Mouse (Mus musculus) hindbrain, embryonic 13.5 days (tissue): Measurements from ENCODE around the gene Thoc7. TPM values are rescaled to one million over a fixed set of nuclear protein-coding genes. Genes with fewer than 3 reads are reported as not detected.
A peak's percentile ranks its signal among the peaks of the same experiment; 100 is the strongest.

Experiments
- ATAC-seq: fragments of 200-750 bp; cut with Nextera tagmentation; 2 replicates; pipeline ENCODE4 v1.8.0; 2017; ENCODE audit warnings: moderate TSS enrichment; ENCODE audit not compliant: low FRiP score
- H3K27ac ChIP-seq: fragments of 300-500 bp; sonication (generic); 2 replicates; pipeline ENCODE4 v1.5.1; 2015; ENCODE audit warnings: inconsistent platforms, mild to moderate bottlenecking, moderate library complexity
- H3K27me3 ChIP-seq: fragments of 300-500 bp; sonication (generic); 2 replicates; pipeline ENCODE4 v1.6.1; 2015; ENCODE audit warnings: mild to moderate bottlenecking, inconsistent platforms
- H3K36me3 ChIP-seq: fragments of 300-500 bp; sonication (generic); 2 replicates; pipeline ENCODE4 v1.6.1; 2015; ENCODE audit warnings: mild to moderate bottlenecking, inconsistent platforms
- H3K4me1 ChIP-seq: fragments of 300-500 bp; sonication (generic); replicated peaks from 2 replicates; pipeline ENCODE4 v1.6.1; 2015; ENCODE audit warnings: inconsistent platforms
- H3K4me2 ChIP-seq: fragments of 300-500 bp; sonication (generic); 2 replicates; pipeline ENCODE4 v1.6.1; 2015; ENCODE audit warnings: inconsistent platforms, mild to moderate bottlenecking, moderate library complexity
- H3K4me3 ChIP-seq: fragments of 300-500 bp; sonication (generic); 2 replicates; pipeline ENCODE4 v1.5.1; 2015; ENCODE audit warnings: mild to moderate bottlenecking, inconsistent platforms
- H3K9ac ChIP-seq: fragments of 300-500 bp; sonication (generic); 2 replicates; pipeline ENCODE4 v1.6.1; 2015; ENCODE audit warnings: mild to moderate bottlenecking, inconsistent platforms
- H3K9me3 ChIP-seq: fragments of 300-500 bp; sonication (generic); 2 replicates; pipeline ENCODE4 v1.6.1; 2016; ENCODE audit warnings: inconsistent platforms
- WGBS: fragments of 180-500 bp; shearing (Covaris S2); methylation state at CpG from one replicate; pipeline ENCODE4 v1.1.7; 2015; 5-methylcytosine and 5-hydroxymethylcytosine counted together
- polyA plus RNA-seq: library from polyadenylated mRNA; unstranded; fragments of >200 nt; fragmentation: Nextera tagmentation; extraction: Ambion mirVana; gene quantifications from 2 replicates; pipeline ENCODE4 v1.2.1, GENCODE M21; 2015

Gene Thoc7
- polyA plus RNA-seq, 1 experiment from 2014 or later, result 211 TPM

DNA sequence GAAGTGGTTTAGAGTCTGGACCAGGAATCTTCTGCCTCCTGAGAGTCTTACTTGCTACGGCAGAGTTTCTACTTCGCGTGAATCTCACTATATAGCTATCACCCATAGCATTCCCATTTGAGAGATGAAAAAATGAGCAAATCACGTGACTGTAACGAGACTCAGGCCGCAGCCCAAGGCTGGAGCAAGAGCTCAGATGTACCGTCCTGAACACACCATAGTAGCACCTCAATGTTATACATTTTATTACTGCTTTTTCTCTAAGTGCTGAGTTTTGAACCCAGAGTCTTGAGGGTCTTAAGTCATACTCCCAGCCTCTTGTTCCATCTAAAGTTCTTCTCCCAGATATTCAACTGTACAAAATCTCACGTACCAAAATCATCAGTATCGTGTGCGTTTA lies 44.4 kb downstream of the Thoc7 start:
- Histone ChIP-seq H3K4me3 (no peak overlapping the region), H3K9ac (no peak overlapping the region), H3K4me2 (no peak overlapping the region), H3K27me3 (no peaks in the 10 kb centered on the region), H3K27ac (no peak overlapping the region), H3K9me3 (no peaks in the 10 kb centered on the region), H3K4me1 (no peaks in the 10 kb centered on the region), H3K36me3 (no peaks in the 10 kb centered on the region)
- WGBS, result 89% methylated on average over 10 of the region's 10 CpGs
- ATAC-seq, result no peak

DNA sequence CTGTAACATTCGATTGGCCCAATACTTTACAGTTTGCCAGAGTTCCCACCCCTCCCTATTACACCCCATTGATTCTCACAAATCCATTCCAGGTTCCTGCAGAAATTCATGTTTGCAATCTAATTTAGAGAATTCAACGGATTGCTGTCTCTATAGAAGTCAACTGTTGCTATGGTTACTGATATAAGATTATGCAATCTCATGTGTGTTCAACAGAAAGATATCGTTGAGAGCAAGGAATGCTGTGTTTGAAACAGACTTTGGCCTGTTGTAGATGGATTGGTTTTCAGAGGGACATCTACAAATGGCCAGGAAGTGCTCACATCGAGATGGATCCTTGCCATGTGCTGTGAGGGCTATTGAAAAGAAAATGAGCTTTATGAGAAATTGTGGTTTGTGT lies 46.4 kb downstream of the Thoc7 start:
- Histone ChIP-seq H3K27me3 (no peaks in the 10 kb centered on the region), H3K9me3 (no peaks in the 10 kb centered on the region), H3K27ac (no peak overlapping the region), H3K4me2 (no peak overlapping the region), H3K4me1 (no peaks in the 10 kb centered on the region), H3K9ac (no peak overlapping the region), H3K4me3 (no peak overlapping the region), H3K36me3 (no peaks in the 10 kb centered on the region)
- WGBS, result 70% methylated on average over 4 of the region's 4 CpGs
- no peak for ATAC-seq

- Histone ChIP-seq H3K27me3 (no peaks in the 10 kb centered on the region), H3K4me2 (no peak within 1 kb of the TSS), H3K27ac (no peak within 1 kb of the TSS), H3K4me3 (no peak within 1 kb of the TSS), H3K9me3 (no peaks in the 10 kb centered on the region), H3K36me3 (no peaks in the 10 kb centered on the region), H3K4me1 (no peaks in the 10 kb centered on the region), H3K9ac (no peak within 1 kb of the TSS)
- ATAC-seq, result no peak
- 50% methylated on average over 1 of the region's 1 CpGs for WGBS
These were observed 47.1 kb downstream of the Thoc7 start, which contains the start of gene Gm281 for GRCm38 (mm10) chr14:13914387-13915082. Gm281 (minus strand) TSS chr14:13914478.

- Histone ChIP-seq H3K27ac (no peak overlapping the region), H3K4me1 (no peaks in the 10 kb centered on the region), H3K36me3 (no peaks in the 10 kb centered on the region), H3K27me3 (no peaks in the 10 kb centered on the region), H3K9ac (no peak overlapping the region), H3K4me2 (no peak overlapping the region), H3K9me3 (no peaks in the 10 kb centered on the region), H3K4me3 (no peak overlapping the region)
- 89% methylated on average over 2 of the region's 2 CpGs for WGBS
- ATAC-seq, result no peak
These were observed 51.5 kb downstream of the Thoc7 start for GRCm38 (mm10) chr14:13910148-13910547.

- Histone ChIP-seq H3K4me2 (no peak overlapping the region), H3K4me1 (no peaks in the 10 kb centered on the region), H3K27ac (no peak overlapping the region), H3K9ac (no peak overlapping the region), H3K36me3 (no peaks in the 10 kb centered on the region), H3K27me3 (no peaks in the 10 kb centered on the region), H3K4me3 (no peak overlapping the region), H3K9me3 (no peaks in the 10 kb centered on the region)
- 93% methylated on average over 7 of the region's 7 CpGs for WGBS
- ATAC-seq, result no peak
These were observed 54.5 kb downstream of the Thoc7 start for GRCm38 (mm10) chr14:13907145-13907544.

DNA sequence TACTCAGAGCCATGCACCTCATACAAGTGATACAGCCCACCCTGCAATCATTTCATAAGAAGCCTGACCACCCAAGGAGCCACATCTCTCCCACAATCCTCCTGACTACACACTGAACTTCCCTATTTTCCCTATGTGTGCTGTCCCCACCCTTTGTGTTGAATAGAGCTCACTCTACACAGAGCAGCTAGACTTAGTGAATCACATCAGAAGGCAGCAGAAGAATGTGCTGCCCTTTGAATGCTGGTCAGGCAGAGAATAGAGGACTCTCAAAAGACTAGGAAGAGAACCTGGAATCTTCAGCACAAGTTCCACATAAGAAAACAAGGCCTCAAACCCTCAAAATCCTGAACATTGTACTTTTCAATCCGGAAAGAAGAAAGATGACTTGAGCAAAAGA lies 55.2 kb downstream of the Thoc7 start:
- no peak for ATAC-seq
- H3K4me1 ChIP-seq, result no peaks in the 10 kb centered on the region; the same call in 1 of the 2 replicates
- H3K4me3 ChIP-seq, result no peak overlapping the region
- no peaks in the 10 kb centered on the region for H3K36me3 ChIP-seq
- H3K4me2 ChIP-seq, result no peak overlapping the region
- WGBS, result 88% methylated on average over 1 of the region's 1 CpGs
- no peak overlapping the region for H3K27ac ChIP-seq
- H3K9me3 ChIP-seq, result no peaks in the 10 kb centered on the region
- no peak overlapping the region for H3K9ac ChIP-seq
- no peaks in the 10 kb centered on the region for H3K27me3 ChIP-seq

DNA sequence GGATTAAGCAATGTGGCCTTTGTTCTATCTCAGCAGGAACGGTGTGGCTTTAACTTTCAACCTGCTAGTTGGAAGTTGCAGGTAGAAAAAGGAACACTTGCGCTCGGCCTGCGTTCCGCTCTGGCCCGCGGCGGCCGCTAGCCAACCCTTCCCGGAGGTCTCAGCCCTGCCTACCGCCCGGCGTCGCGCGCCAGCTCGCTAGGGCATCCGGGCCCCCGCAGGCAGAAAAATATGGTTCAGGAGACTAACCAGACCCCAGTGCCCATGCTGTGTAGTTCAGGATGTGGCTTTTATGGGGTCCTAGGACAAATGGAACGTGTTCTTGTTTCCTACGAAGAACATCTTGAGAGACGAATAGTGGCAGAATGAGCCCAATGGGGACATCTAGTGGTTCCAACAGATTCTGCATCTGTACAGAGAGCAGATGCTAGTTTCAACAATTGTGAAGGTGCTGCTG lies 60.0 kb downstream of the Thoc7 start:
- H3K27me3 ChIP-seq, result peaks cover 10% of the 10 kb centered on the region; the same call in 1 of the 2 replicates
- H3K9me3 ChIP-seq, result no peaks in the 10 kb centered on the region
- H3K36me3 ChIP-seq, result no peaks in the 10 kb centered on the region
- H3K4me1 ChIP-seq, result no peaks in the 10 kb centered on the region; the same call in 1 of the 2 replicates
- H3K9ac ChIP-seq, result peak overlapping the region; percentile 79
- WGBS, result 0% methylated on average over 22 of the region's 22 CpGs
- peak; percentile 90 for ATAC-seq
- peak overlapping the region; percentile 55 for H3K4me3 ChIP-seq
- peak overlapping the region; percentile 82 for H3K4me2 ChIP-seq
- H3K27ac ChIP-seq, result no peak overlapping the region

Other genes starting within 250 kb of the Thoc7 start
- gene Gm281, start 47.4 kb downstream of the Thoc7 start, polyA plus RNA-seq, result not detected in 2 replicates
- 3.1 and 4.2 TPM in 2 replicates for gene Atxn7, start 412 bp downstream of the Thoc7 start, polyA plus RNA-seq
- 279 and 284 TPM in 2 replicates for gene Psmd6, start 159.1 kb upstream of the Thoc7 start, polyA plus RNA-seq
- not detected in 2 replicates for gene Olfr720, start 225.0 kb upstream of the Thoc7 start, polyA plus RNA-seq